Mouse (Mus musculus): ENCODE results near the gene Aox3. TPM values are rescaled to one million over a fixed set of nuclear protein-coding genes. Genes with fewer than 3 reads are reported as not detected.

Aox3 gene
- polyA plus RNA-seq, 1 experiment from 2014 or later: 0.32 TPM

GRCm38 (mm10) chr1:58235405-58235804 is 122.5 kb downstream of the Aox3 start:
- ATAC-seq (ENCODE audit: low FRiP score): no peak
- WGBS: 56% methylated on average over 5 of the region's 5 CpGs
- Histone ChIP-seq H3K36me3 (replicated peaks; ENCODE audit: control insufficient read depth, insufficient read depth) (no peaks in the 10 kb centered on the region), H3K27ac (no peak overlapping the region), H3K9me3 (ENCODE audit: control insufficient read depth, low read length) (no peaks in the 10 kb centered on the region), H3K27me3 (ENCODE audit: control insufficient read depth, insufficient read depth, low read length) (no peaks in the 10 kb centered on the region), H3K4me2 (replicated peaks) (no peak overlapping the region), H3K9ac (no peak overlapping the region), H3K4me1 (replicated peaks; ENCODE audit: control insufficient read depth, insufficient read depth, low read length) (no peaks in the 10 kb centered on the region), H3K4me3 (replicated peaks; ENCODE audit: low read length) (no peak overlapping the region)
- DNase-seq (ENCODE audit: low spot score): no peak

- H3K9me3 ChIP-seq (ENCODE audit: control insufficient read depth, low read length): no peaks in the 10 kb centered on the region
- H3K4me3 ChIP-seq (replicated peaks; ENCODE audit: low read length): no peak overlapping the region
- H3K4me2 ChIP-seq (replicated peaks): no peak overlapping the region
- H3K36me3 ChIP-seq (replicated peaks; ENCODE audit: control insufficient read depth, insufficient read depth): no peaks in the 10 kb centered on the region
- no peak for DNase-seq (ENCODE audit: low spot score)
- H3K27me3 ChIP-seq (ENCODE audit: control insufficient read depth, insufficient read depth, low read length): no peaks in the 10 kb centered on the region
- no peaks in the 10 kb centered on the region for H3K4me1 ChIP-seq (replicated peaks; ENCODE audit: control insufficient read depth, insufficient read depth, low read length)
- no peak overlapping the region for H3K9ac ChIP-seq
- WGBS: 82% methylated on average over 4 of the region's 4 CpGs
- no peak overlapping the region for H3K27ac ChIP-seq
- no peak for ATAC-seq (ENCODE audit: low FRiP score)
Observed at GRCm38 (mm10) chr1:58237527-58238299, 124.8 kb downstream of the Aox3 start.

DNA sequence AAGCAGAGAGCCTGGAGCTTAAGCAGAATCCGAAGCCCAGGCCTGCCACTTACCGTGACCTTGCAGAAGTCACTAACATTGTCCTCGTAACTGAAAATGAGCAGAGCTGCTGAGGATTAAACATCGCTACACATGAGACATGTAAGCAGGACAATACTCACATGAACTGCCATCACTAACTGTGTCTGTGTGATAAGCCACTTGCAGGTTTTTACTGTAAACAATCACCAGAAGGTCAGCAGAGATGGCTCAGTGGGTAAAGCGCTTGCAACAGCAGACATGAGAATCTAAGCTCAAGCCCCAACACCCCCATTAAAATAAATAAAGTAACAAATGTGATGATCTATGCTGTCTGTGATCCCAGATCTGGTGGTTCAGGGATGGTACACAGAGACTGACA is 125.5 kb downstream of the Aox3 start:
- Histone ChIP-seq H3K4me2 (replicated peaks) (no peak overlapping the region), H3K27ac (no peak overlapping the region), H3K4me1 (replicated peaks; ENCODE audit: control insufficient read depth, insufficient read depth, low read length) (no peaks in the 10 kb centered on the region), H3K9ac (no peak overlapping the region), H3K9me3 (ENCODE audit: control insufficient read depth, low read length) (no peaks in the 10 kb centered on the region), H3K27me3 (ENCODE audit: control insufficient read depth, insufficient read depth, low read length) (no peaks in the 10 kb centered on the region), H3K36me3 (replicated peaks; ENCODE audit: control insufficient read depth, insufficient read depth) (no peaks in the 10 kb centered on the region), H3K4me3 (replicated peaks; ENCODE audit: low read length) (no peak overlapping the region)
- WGBS: 91% methylated on average over 5 of the region's 5 CpGs
- DNase-seq (ENCODE audit: low spot score) (no peak), ATAC-seq (ENCODE audit: low FRiP score) (no peak)

DNA sequence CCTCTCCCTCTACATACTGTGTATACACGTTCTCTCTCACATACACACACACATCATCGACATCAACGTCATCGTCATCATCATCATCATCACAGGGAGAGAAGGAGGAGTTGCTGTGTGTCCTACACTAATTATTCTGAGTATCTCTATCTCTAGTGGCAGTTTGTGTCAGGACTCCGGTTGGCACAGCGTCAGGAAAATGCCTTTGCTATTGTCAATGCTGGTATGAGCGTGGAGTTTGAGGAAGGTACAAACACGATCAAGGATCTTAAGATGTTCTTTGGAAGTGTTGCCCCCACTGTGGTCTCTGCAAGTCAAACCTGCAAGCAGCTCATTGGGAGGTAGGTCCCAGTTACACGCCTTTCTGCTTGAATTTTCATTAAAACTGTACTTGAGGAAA is 126.0 kb downstream of the Aox3 start:
- no peak overlapping the region for H3K4me3 ChIP-seq (replicated peaks; ENCODE audit: low read length)

DNA sequence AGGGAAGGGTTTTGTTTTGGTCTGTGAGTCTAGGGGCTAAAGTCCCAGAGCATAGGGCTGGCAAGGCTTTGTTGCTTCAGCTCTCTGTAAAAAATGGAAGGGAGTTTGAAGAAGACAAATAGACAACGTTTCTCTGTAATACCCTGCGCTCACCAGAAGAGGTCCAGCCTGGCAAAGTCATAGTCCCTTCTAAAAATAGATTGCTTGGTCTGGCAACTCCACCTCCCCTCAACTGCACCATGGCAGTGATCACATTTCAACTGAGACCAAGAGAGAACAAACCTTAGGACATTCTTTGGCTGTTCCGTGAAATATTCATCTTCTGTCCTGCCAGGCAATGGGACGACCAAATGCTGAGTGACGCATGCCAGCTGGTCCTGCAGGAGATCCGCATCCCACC is 127.4 kb downstream of the Aox3 start:
- no peak overlapping the region for H3K4me2 ChIP-seq (replicated peaks)
- no peaks in the 10 kb centered on the region for H3K9me3 ChIP-seq (ENCODE audit: control insufficient read depth, low read length)
- DNase-seq (ENCODE audit: low spot score): no peak
- no peak overlapping the region for H3K27ac ChIP-seq
- no peaks in the 10 kb centered on the region for H3K27me3 ChIP-seq (ENCODE audit: control insufficient read depth, insufficient read depth, low read length)
- no peaks in the 10 kb centered on the region for H3K36me3 ChIP-seq (replicated peaks; ENCODE audit: control insufficient read depth, insufficient read depth)
- ATAC-seq (ENCODE audit: low FRiP score): no peak
- no peak overlapping the region for H3K4me3 ChIP-seq (replicated peaks; ENCODE audit: low read length)
- H3K4me1 ChIP-seq (replicated peaks; ENCODE audit: control insufficient read depth, insufficient read depth, low read length): no peaks in the 10 kb centered on the region
- H3K9ac ChIP-seq: no peak overlapping the region
- WGBS: 74% methylated on average over 6 of the region's 6 CpGs

More for the DNA sequence above, 126.0 kb downstream of the Aox3 start:
- Histone ChIP-seq H3K9ac (no peak overlapping the region), H3K9me3 (ENCODE audit: control insufficient read depth, low read length) (no peaks in the 10 kb centered on the region), H3K27ac (no peak overlapping the region), H3K4me1 (replicated peaks; ENCODE audit: control insufficient read depth, insufficient read depth, low read length) (no peaks in the 10 kb centered on the region), H3K27me3 (ENCODE audit: control insufficient read depth, insufficient read depth, low read length) (no peaks in the 10 kb centered on the region), H3K36me3 (replicated peaks; ENCODE audit: control insufficient read depth, insufficient read depth) (no peaks in the 10 kb centered on the region), H3K4me2 (replicated peaks) (no peak overlapping the region)
- ATAC-seq (ENCODE audit: low FRiP score): no peak
- 96% methylated on average over 9 of the region's 9 CpGs for WGBS
- no peak for DNase-seq (ENCODE audit: low spot score)

- Histone ChIP-seq H3K9me3 (ENCODE audit: control insufficient read depth, low read length) (no peaks in the 10 kb centered on the region), H3K4me2 (replicated peaks) (no peak overlapping the region), H3K27ac (no peak overlapping the region), H3K36me3 (replicated peaks; ENCODE audit: control insufficient read depth, insufficient read depth) (no peaks in the 10 kb centered on the region), H3K27me3 (ENCODE audit: control insufficient read depth, insufficient read depth, low read length) (no peaks in the 10 kb centered on the region), H3K9ac (no peak overlapping the region), H3K4me3 (replicated peaks; ENCODE audit: low read length) (no peak overlapping the region), H3K4me1 (replicated peaks; ENCODE audit: control insufficient read depth, insufficient read depth, low read length) (no peaks in the 10 kb centered on the region)
- DNase-seq (ENCODE audit: low spot score): no peak
- no peak for ATAC-seq (ENCODE audit: low FRiP score)
- 89% methylated on average over 3 of the region's 3 CpGs for WGBS
Observed at GRCm38 (mm10) chr1:58244487-58244886, 131.6 kb downstream of the Aox3 start.

DNA sequence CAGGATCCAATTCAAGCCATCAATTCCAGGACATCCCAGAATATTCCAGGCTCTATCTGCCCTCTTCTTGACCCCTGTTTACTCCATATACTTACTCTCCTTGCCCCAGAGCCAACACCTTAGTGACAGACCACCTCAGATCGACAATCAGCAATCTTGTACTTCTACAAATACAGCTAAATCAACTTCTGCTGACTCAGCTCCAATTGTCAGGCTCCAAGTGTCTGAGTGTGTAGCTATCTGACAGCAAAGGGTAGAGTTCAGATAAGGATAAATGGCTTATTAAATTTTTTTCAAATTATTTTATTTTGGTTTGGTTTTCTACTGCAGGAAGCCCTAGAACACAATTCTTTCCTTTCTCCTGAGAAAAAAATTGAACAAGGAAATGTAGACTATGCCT is 135.6 kb downstream of the Aox3 start:
- no peaks in the 10 kb centered on the region for H3K36me3 ChIP-seq (replicated peaks; ENCODE audit: control insufficient read depth, insufficient read depth)
- H3K9ac ChIP-seq: no peak overlapping the region
- H3K27me3 ChIP-seq (ENCODE audit: control insufficient read depth, insufficient read depth, low read length): no peaks in the 10 kb centered on the region
- 82% methylated on average over 1 of the region's 1 CpGs for WGBS
- H3K4me2 ChIP-seq (replicated peaks): no peak overlapping the region
- H3K27ac ChIP-seq: no peak overlapping the region
- ATAC-seq (ENCODE audit: low FRiP score) (no peak), DNase-seq (ENCODE audit: low spot score) (no peak)
- H3K4me3 ChIP-seq (replicated peaks; ENCODE audit: low read length): no peak overlapping the region
- H3K4me1 ChIP-seq (replicated peaks; ENCODE audit: control insufficient read depth, insufficient read depth, low read length): no peaks in the 10 kb centered on the region
- no peaks in the 10 kb centered on the region for H3K9me3 ChIP-seq (ENCODE audit: control insufficient read depth, low read length)

Other genes starting within 250 kb of the Aox3 start
- 3.1 and 3.6 TPM in 2 replicates for gene Sgo2a, start 117.2 kb upstream of the Aox3 start, polyA plus RNA-seq (2014; fragmentation: Nextera tagmentation; extraction: Ambion mirVana)
- 24.8 and 27.3 TPM in 2 replicates for gene Kctd18, start 94.2 kb upstream of the Aox3 start, polyA plus RNA-seq (2014; fragmentation: Nextera tagmentation; extraction: Ambion mirVana)
- gene Aox1, start 83.2 kb upstream of the Aox3 start, polyA plus RNA-seq (2014; fragmentation: Nextera tagmentation; extraction: Ambion mirVana): 0.21 and 0.31 TPM in 2 replicates
- gene Aox4, start 97.3 kb downstream of the Aox3 start, polyA plus RNA-seq (2014; fragmentation: Nextera tagmentation; extraction: Ambion mirVana): 0.39 and 0.54 TPM in 2 replicates
- 0.05 TPM in 1 of 2 replicates, not detected in the other for gene Aox2, start 165.2 kb downstream of the Aox3 start, polyA plus RNA-seq (2014; fragmentation: Nextera tagmentation; extraction: Ambion mirVana)

All from hindbrain, embryonic 14.5 days (tissue).